Mouse (Mus musculus) left cerebral cortex, postnatal 25 days (tissue): Measurements from ENCODE around the gene Spef1. TPM values are rescaled to one million over a fixed set of nuclear protein-coding genes. Genes with fewer than 3 reads are reported as not detected.
A peak's percentile ranks its signal among the peaks of the same experiment; 100 is the strongest.
"Not testable (repeated sequence)": the region's sequence is repeated elsewhere in the genome, so short reads cannot be mapped to it uniquely, and the experiment has no call there.

Experiments
- DNase-seq, 2 experiments: peaks; one replicate each; pipeline ENCODE4 v3.0.0; 2022; ENCODE audit warnings: low spot score in 2 of 2, mixed read lengths in 1 of 2
- intact Hi-C: fragments of 180-260 bp; cut with DNase I; formaldehyde crosslinking; loops from one replicate; pipeline ENCODE4 v1.15.1; 2025
- total RNA-seq, 2 experiments: library from RNA; stranded (reverse); gene quantifications; 2 replicates each; pipeline ENCODE4 v1.2.3; 2021

Gene Spef1
- total RNA-seq = 10 to 100 TPM in 1 of 2 experiments, 1 to 10 TPM in 1; 9.9 to 12.8 TPM

DNA sequence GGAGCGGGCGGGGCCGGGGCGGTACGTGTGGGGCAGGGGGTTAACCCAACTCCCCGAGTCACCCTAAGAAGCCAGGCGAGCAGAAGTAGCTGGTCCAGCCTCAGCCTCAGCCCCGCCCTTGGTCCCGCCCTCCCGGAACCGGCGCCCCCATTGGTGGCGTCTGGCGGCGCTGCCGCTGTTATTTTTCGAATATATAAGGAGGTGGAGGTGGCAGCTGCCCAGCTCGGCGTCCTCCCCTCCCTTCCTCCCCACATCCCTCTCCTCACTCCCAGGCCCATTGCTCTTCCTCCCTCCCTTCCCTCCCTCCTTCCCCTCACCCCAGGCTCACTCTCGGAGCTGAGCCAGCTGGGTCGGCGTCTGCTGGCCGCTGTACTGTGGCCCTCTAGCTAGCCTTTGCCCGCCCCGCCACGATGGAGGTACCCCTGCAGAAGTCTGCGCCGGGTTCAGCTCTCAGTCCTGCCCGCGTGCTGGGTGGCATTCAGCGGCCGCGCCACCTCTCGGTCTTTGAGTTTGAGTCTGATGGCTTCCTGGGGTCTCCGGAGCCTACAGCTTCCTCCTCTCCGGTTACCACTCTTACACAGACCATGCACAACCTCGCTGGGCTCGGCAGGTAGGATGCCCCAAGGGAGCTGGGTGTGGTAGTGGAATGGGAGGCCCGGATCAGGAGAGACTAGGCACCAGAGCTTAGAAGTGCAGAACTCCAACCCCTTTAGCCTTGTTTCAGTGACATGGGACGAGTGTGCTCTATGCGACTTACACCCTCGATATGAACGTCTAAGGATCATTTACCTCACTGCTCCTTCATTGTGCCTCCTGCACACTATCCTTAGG lies at the start of gene Spef1, which contains the start of gene Cdc25b:
Gene Spef1, minus strand, starts transcription at position 512 of the 831 bp plus-strand sequence.
Gene Cdc25b, plus strand, starts transcription at position 179 of the 831 bp plus-strand sequence.
- intact Hi-C loops = loop anchor here (1.0 kb wide), 1 partner anchor 23 kb away; no protein-coding TSS in a partner anchor
- peak; percentile 71 to 88 for DNase-seq

DNA sequence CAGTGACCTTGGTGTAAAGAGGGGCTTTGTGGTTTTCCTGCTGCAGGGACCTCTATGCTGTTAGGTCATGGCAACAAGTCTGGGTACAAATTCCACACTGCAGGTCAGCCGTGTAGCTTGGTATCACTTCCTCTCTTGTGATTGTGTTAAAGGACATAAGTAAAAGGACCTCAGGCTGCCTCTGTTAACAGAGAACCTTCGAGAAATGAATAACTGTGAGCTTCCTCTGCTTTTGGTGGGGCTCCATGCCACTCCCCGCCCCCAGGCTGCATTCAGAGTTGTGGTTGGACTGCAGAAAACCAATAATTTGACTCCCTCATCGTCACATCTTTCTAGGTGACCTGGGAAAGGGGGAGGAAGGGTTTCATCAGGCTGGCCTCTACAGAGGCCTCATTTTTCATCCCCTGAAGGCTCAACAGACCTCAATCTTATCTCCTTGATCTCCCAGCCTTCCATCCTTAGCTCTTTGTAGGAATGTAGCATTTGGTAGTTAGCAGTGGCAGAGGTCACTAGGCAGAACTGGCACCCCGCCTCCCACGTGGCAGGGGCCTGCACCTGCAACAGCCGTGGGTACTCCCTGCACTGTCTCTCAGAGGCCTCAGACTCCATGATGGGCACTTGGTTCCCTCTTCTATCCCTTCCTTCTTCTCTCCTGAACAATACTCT lies 48.0 kb upstream of the Spef1 start:
- DNase-seq = no peak
- intact Hi-C loops = loop anchor here (5.0 kb wide), 1 partner anchor 138 kb away; no protein-coding TSS in a partner anchor

DNA sequence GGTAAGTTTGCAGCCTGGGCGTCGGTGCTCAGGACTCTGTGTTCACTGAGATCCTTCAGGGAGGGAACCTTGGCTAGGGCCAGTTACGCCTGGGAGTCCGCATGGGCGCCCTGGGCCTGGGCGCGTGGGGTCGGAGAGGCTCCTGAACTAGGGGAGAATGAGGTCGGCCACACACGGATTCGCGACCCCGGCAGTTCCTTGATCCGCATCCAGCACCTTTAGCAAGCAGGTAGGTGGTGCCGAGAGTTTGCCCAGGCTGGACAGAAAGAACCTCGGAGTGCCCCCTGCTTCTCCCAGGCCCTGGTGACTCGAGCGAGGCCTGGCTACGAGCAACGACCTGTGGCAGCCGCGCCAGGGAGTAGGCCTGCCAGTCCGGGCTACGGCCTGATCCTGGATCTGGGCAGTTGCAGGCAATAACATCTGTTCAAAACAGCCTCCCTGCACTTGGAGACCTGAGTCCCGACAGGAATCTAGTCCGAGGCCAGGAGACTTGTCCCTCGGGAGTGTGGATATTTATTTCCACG lies 47.1 kb upstream of the Spef1 start:
- no peak for DNase-seq
- intact Hi-C loops = loop anchor here (5.0 kb wide), 1 partner anchor 137 kb away; no protein-coding TSS in a partner anchor

DNA sequence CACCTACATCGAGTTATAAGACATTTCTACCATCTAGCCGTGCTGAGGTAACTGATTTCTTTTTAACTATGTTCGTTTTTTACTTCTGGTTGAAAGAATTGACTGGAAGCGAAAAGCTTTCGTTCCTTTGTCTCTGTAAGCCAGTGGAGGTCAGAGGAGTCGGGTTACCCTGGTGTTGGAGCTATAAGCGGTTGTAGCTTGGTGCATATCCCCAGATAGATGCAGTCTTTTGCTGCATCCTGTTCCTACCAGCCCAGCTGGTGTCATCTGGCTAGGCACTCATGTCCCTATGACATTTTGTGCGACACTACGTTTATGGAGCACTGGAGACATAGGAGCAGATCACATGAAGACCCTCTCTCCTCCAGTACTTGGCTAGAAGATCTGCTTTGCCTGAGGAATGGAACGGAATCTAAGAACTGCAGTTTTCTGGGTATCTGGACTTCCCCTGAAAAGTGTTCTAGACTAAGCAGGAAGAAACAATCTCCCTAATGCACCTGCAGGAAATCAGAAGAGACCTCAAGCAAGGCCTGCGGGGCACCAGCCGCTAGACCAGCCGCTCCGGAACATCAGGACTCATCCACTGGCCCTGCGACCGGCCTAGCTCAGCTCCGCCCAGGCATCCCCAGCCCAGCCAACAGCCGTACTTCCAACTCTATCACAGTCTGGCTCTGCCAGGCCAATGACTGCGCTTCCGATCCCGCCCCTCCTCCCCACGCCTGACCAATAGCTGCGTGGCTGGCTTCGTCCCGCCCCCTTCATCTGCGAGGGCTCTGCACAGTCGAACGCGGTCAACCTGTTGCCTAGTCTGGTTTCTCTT lies 46.4 kb upstream of the Spef1 start, which contains the start of gene Mavs:
Gene Mavs, plus strand, starts transcription at position 757 of the 820 bp plus-strand sequence.
- DNase-seq = peak; percentile 91 to 97
- intact Hi-C loops = loop anchor here (5.0 kb wide), 1 partner anchor 136 kb away; no protein-coding TSS in a partner anchor

- DNase-seq = no peak
- intact Hi-C loops = loop anchor here (5.0 kb wide), 1 partner anchor 135 kb away; no protein-coding TSS in a partner anchor
Observed at GRCm38 (mm10) chr2:131232558-131232957, 45.5 kb upstream of the Spef1 start.

DNA sequence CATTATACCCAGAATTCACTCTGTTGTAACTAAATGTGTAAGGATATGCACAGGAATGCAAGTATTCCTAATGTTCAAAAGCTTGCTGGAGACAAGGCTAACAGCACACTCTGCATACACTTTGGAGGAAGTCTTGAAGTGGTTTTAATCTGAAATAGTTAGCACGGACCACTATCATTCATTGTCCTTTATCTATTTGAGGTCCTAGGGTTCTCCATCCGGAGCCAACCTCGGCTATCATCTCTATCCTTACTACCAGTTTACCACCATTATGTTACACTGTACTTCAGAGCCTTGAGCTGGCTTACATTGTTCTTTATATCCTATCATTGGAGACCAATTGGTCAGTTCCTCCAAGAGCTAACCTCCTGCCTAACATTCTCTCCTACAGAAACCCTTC lies 40.2 kb upstream of the Spef1 start:
- intact Hi-C loops = no loop called here
- DNase-seq = no peak

DNA sequence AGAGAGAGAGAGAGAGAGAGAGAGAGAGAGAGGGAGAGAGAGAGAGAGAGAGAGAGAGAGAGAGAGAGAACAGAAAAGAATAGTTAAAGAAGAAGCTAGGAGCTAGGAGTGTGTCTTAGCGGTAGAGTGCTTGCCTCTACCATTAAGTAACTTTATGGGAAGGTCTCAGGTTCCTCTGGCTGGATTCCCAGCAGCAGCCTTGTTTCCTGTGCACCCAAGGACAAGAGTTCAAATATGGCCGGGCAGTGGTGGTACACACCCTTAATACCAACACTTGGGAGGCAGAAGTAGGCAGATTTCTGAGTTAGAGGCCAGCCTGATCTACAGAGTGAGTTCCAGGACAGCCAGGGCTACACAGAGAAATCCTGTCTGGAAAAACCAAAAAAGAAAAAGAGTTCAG lies 39.6 kb upstream of the Spef1 start:
- DNase-seq, intact Hi-C loops: not testable (repeated sequence)

GRCm38 (mm10) chr2:131225178-131225577 lies 38.1 kb upstream of the Spef1 start:
- intact Hi-C loops = no loop called here
- no peak for DNase-seq

DNA sequence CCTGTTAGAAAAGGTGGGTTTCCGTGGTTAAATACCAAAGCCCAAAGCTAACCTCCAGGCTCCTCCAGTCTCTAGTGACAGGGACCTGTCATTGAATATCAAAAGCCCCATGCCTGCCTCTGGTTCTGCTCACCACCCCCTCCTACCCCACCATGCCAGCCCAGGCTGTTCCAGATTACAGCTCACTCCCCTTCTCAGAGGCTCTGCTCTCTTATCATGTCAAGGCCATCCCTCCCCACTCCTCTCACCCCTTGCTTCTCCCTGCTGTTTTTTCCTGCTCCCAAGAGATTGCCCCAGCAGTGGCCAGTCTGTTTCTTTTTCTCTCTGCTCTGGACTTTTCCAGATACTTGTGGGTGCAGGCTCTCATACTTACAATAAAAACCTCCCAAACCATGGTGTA lies 36.5 kb upstream of the Spef1 start:
- intact Hi-C loops = no loop called here
- no peak for DNase-seq

DNA sequence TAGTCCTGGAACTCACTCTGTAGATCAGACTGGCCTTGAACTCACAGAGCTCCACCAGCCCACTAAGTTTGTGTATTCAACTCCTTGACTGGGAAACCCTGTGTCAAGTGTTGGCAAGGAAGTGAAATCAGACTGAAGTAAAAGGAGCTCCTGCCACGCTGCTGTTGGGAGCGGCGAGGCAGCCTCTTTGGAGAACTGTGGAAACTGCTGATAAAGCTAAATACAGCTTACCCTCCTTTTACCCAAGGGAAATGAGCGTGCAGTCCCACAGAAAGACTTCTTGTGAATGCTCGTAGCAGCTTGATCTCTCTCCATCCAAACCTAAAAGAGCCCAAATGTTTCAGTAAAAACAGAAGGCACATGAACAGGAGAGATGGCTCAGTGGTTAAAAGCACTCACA lies 35.5 kb upstream of the Spef1 start:
- peak in 1 of 2 experiments; percentile 11 for DNase-seq
- intact Hi-C loops = no loop called here

DNA sequence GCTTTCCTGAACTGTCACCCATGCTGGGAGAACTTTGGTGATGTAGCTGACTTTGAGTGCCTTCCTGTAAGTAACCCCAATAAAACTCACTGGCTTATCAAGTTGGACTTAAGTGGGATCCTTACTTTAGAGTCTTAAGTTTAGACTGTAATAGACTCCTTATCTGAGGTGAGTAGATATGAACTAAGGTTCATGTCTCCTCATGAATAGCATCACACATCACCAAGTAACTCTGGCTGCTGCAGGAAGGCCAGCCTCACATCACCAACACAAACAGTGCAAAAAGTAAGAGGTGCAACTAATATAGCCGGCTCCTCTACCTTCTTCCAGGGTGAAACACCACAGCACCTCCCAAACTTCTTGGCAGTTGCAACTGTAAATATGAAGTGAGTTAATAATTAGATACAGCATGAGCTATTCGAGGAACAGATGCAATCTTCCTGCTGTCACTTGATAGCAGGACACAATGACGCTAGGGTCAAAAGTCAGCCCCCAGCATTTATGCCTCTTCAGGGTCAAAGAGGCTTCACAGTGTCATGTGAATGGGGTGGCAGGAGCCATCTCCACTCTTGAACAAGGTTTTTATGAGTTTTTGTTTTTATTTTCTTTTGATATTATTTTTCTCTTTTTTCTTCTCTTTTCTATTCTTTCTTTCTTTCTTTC lies 34.9 kb upstream of the Spef1 start:
- no peak for DNase-seq
- intact Hi-C loops = no loop called here

DNA sequence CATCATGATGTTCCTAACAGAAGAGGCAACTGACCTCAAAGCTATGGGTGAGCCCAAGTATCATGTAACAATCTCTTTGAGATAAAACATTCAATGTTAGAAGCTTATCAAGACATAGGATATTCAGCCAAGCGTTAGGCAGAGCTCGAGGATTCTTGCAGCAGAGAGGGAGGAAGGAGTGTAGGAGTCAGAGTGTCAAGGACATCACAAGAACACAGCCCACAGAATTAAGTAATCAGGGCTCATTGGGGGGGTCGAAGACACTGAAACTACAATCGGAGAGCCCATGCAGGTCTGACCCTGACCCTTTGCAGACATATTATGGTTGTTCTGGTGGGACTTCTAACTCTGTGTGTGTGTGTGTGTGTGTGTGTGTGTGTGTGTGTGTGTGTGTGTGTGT lies 32.9 kb upstream of the Spef1 start:
- DNase-seq = no peak
- intact Hi-C loops = no loop called here

- intact Hi-C loops = no loop called here
- no peak for DNase-seq
Observed at GRCm38 (mm10) chr2:131215941-131216858, 29.1 kb upstream of the Spef1 start.

GRCm38 (mm10) chr2:131213773-131214172 lies 26.7 kb upstream of the Spef1 start:
- no peak for DNase-seq
- intact Hi-C loops = no loop called here

DNA sequence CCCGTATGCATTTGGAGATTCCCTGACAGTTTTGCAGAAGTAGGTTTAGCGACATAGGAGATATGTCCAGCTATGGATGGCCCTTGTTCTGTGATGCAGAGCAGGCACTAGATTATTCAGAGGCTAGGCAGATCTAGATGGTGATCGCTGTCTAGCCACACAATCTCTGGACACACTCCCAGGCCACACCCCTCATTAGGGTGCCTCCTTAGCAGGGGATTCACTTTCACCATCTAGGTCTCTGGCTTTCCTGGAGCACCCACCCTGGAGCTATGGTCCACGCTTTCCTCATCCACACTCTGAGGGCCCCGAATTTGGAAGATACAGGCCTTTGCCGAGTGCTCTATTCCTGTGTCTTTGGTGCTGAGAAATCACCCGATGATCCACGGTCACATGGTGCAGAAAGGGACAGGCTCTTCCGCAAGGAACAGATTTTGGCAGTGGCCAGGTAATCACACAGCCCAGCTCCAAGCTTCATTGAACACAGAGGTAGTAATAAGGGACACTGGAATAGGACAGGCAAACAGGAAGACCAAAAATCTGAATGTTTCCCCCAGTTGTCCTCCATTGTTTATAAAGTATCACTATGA lies 24.0 kb upstream of the Spef1 start:
- peak; percentile 10 to 25 for DNase-seq
- intact Hi-C loops = loop anchor here (2.0 kb wide), 2 partner anchors 32 to 52 kb away; partner anchors contain the start of gene Pank2

GRCm38 (mm10) chr2:131209969-131210792 lies 23.1 kb upstream of the Spef1 start:
- peak; percentile 97 for DNase-seq
- intact Hi-C loops = loop anchor here (1.0 to 2.0 kb wide), 3 partner anchors 24 to 53 kb away; partner anchors contain the start of genes Cdc25b and Pank2
